Mouse (Mus musculus): ENCODE data around the gene Sord.
A peak's percentile ranks its signal among the peaks of the same experiment; 100 is the strongest.

Sord gene

DNA sequence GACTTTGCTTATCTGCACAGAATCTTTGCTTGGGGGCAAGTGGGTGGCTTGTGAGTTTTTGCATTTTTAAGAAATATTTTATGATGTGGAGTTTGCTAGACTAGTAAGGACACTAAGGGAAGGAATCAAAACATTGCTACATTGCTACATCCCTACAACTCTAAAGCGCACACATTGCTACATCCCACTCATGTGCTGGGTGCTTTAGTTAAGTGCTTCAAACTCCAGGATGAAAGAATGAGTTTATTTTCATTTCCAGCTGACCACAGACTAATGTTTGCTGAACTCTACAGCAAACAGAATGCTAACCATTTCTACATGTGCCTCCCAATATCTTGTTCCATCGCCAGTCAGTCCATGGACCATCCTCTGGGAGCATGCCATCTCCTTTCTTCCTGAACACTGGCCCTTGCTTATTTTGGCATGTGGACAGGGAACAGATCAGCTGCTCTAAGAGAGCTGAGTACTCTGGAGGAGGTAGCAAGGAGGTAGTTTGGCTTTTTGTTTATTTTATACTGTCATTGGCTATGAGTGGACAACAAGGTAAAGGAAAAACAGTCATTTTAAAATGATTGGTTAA, 3.4 kb downstream of the Sord start:
- no peak for DNase-seq (ENCODE audit: extremely low spot score)

DNA sequence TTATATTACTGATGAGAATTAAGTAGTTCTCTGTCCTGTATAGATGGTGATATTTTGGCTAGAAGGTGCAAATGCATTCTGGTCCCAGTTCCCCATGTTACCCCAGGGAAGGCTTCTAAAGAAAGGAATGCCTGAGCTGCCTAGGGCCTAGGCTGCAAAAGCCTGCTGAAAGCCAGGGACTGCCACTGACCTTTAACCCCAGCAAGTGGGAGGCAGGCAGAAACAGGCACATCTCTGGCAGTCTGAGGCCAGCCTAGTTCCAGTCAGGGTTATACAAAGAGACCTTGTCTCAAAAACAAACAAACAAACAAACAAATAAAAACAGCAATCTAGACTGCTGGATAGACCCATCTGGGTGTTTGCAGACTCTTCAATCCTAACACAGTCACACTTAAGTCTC, 6.2 kb downstream of the Sord start:
- DNase-seq (ENCODE audit: extremely low spot score), result no peak

DNA sequence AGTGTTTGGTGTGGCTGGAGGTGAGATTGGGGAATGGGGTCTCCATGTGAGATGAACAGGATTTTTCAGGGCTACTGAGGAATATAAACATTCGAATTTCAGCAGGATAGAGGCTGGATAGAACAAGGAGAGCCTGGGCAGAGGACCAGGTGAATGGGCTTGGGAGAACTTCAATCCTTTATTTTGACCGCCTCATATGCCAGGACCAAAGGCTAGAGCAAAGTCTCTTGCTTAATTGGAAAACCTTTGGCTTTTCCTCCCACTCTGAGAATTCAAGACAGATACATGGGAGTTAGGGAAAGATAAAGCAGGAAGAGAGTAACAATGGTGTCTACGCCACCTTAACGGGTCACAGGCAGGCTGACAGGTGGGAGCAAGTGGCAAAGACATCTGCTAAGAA, 6.7 kb downstream of the Sord start:
- no peak for DNase-seq (ENCODE audit: extremely low spot score)

DNA sequence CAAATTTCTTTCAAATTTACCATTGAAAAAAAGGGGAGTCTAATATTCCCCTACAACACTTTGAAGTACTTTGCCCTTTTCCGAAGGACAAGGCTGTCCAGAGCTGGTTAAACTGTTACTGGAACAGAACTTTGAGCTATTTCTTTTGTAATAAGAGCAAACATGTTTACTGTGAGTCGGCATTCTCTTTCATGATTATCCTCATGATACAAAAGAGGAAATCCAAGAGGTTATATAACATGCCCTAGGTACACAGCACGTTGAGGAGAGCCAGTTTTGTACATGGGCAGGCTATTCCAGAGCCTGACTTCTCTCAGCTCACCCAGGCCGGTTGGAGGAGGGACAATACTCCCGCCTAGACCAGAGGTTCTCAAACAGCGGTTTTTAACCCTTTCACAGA, 7.4 kb downstream of the Sord start:
- no peak for DNase-seq (ENCODE audit: extremely low spot score)

DNA sequence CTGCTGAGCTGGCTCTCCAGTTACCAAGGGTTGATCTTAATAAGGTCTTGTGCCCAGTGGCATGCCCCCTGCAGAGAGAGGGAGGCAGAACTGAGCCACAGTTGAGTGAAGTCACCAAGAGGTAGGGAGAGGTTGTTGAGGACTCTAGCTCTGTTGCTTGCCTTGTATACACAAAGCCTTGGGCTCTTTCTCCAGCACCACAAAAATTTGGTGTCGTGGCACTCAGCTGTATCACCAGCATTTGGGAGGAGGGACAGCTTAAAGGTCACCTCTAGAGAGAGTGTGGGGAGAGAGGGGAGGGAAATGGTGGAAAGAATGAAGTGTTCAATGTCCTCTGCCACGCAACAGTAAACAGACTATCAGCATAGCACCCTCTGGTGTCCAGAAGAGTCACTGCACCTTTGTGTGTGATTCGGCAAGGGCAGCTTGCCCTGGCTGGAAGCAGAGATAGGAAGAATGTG, 9.2 kb downstream of the Sord start:
- peak; percentile 72 for DNase-seq (ENCODE audit: extremely low spot score)

DNA sequence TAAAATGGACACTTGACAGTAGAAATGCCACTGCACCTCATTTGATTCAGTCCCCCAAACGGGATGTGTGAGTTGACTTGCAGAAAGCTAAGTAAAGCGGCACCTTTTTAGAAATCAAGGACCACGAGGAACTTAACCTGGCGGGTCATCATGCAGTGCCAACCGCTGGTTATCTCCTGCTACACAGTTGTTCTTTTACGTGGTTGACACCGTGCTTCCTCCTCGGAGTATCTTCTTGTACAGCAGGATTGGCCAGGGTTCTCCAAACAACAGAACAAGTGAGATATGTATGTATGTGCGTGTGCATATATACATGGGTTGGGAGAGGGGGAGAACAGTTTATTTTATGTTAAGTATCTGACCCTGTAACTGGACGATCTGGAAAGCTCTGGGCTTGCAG, 13.2 kb downstream of the Sord start:
- no peak for DNase-seq (ENCODE audit: extremely low spot score)

DNA sequence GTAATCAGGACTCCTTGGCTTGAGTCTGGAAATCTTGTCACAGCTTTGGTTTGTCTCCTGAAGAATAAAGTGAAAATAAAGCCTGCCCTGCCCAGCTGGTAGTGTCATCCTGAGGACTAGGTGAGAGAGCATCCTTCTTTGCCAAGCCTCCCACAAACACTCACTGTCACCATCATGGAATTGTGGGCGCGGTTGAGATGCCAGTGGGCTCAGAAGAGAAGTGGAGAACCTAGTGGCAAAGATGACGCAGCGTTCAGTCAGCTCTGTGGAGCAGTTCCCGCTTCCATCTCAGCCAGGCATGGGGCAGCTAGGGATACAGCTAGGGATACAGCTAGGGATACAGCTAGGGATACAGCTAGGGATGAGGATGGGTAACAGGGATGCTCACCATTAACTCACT, 21.4 kb downstream of the Sord start:
- no peak for DNase-seq (ENCODE audit: extremely low spot score)

DNA sequence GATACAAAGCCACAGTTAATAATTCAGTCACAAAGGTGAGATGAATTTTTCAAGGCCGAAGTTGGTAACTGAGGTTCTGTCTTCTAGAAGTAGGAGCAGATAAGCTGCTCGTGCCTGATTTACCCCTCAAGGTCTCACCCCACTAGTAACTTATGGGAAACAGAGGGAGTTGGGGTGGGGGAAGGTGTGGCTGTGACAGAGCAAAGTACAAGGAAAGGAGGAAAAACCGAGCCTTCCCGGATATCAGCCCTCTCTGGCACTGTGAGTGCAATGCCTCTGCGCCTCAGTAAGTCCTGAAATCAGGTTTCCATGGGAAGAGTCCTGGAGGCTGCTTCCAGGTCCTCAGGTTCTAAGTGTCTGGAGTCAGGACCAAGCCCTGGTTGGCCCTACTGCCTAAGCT, 26.2 kb downstream of the Sord start:
- no peak for DNase-seq (ENCODE audit: extremely low spot score)

DNA sequence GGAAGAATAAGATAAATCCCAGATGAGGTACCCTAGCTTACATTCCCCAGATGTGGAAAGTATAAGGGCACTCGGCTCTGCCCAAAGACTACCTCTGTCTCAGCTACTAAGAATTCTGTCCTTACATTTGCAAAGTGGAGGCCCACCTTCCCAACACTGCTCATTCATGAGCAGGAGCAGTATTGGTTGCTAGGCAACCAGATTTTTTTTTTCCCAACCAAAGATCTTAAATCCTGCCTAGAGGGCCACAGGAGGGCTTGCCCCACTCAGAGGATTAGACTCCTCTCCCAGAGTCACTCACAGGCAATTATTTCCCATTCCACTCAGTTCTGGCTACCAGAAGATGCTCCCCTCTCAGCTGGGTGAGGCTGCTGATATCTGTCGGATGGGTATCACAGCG, 30.1 kb downstream of the Sord start:
- DNase-seq (ENCODE audit: extremely low spot score), result peak; percentile 34

DNA sequence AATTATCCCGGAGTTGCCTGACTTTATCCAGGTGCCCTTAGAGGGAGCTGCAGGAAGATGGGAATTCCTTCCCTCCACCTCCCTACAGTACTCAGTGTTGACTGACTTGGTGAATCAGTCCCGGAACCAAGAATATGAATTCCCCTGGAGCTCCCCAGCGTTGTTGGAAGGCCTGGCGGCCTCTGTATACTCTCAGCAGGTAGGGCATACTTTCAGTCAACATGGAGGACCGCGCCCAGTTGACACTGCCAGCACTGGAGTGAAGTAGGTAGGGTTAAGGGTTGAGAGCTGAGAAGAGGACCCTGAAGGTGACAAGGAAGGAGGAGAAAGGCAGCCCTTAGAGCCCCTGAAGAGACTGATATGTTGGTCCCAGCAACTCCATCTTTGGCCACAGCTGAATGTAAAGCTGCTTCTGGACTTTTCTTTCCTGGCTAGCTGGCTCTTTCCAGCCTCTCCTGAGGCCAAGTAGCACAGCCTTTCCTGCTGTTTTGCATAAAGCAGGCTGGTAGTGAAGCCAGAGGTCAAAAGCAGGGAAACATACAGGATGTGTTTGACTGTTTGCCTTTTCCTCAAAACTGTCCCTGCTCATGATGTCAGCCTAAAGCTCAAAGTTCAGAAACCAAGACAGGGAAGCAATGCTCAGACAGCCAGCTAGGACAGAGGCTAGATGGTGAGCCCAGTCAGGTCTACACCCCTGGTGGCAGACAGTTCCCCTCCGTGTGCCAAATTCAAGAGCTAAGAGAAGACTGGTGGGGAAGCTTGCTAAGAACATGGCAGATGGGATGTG, 32.1 kb downstream of the Sord start:
- no peak for DNase-seq (ENCODE audit: extremely low spot score)

DNA sequence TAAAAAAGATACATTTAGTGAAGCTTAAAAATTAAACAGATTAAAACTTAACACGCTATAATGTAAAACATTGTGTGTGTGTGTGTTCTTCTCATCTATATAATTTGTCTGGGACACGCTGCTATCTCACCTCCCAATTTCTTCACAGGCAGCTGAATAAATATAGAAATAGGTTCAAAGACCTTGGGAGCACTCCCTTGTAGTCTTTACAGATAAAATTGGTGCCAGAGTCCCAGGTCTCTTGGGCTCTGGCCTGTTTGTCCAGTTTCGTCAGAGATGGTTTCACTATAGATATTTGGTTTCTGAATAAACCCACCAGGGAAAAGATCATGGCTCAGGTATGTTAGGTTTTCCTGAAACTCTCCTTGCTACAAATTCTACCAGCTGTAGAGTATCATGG, 44.2 kb downstream of the Sord start:
- no peak for DNase-seq (ENCODE audit: extremely low spot score)

DNA sequence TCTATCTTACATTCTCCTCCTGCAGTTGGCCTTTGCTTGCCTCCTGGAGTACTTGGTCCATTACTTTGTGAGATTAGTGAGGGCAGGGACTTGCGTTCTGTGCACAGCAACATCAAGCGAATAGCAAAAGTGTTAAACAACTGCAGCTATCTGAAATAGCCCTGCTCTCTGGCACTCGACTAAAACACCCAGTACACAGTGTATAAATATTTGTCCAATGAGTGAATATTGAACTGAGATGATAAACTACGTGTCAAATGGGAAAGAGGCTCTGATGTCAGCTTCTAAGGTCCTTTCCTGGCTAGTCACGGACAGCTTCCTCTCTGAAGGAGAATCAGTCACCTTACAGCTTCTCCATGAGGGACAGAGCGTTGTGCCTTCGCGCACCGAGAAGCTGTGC, 49.5 kb downstream of the Sord start:
- no peak for DNase-seq (ENCODE audit: extremely low spot score)

DNA sequence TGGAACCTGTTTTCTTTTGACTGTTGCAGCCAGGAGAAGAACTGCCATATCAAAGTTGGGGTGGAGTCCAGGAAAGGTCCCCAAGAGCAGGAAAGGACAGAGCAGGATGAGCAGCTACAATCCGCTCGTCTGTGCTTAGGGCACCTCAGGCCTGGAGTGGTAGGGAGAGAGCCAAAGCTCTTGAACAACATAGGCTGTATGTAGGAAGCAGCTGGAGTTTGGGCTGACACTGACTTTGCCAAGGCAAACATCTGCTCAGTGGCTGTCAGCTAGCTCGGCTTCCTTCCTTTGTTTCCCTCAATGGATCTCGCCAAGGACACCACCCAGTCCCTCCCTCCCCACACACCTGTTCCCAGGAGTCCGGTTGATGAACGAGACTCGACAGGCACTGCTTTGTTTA, 51.6 kb downstream of the Sord start:
- DNase-seq (ENCODE audit: extremely low spot score), result no peak

DNA sequence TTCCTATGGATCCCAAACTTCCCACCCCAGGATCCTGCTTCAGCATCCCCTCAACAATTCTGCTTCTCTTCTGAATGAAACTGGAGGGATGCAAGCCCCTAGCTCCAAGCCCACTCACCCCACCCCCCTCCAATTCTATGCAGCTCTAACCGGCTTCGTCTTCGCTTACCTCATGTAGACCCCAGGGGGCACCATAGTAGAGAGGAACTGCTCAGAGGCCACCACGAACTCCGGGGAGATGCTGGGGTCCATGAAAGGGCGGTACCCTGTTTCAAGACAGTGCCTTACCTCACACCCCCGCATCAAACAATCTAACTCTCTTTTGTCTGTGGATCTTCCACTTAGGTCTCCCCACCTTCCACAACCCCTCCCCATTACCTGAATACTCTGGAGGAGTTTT, 60.4 kb downstream of the Sord start:
- DNase-seq (ENCODE audit: extremely low spot score), result peak; percentile 4

DNA sequence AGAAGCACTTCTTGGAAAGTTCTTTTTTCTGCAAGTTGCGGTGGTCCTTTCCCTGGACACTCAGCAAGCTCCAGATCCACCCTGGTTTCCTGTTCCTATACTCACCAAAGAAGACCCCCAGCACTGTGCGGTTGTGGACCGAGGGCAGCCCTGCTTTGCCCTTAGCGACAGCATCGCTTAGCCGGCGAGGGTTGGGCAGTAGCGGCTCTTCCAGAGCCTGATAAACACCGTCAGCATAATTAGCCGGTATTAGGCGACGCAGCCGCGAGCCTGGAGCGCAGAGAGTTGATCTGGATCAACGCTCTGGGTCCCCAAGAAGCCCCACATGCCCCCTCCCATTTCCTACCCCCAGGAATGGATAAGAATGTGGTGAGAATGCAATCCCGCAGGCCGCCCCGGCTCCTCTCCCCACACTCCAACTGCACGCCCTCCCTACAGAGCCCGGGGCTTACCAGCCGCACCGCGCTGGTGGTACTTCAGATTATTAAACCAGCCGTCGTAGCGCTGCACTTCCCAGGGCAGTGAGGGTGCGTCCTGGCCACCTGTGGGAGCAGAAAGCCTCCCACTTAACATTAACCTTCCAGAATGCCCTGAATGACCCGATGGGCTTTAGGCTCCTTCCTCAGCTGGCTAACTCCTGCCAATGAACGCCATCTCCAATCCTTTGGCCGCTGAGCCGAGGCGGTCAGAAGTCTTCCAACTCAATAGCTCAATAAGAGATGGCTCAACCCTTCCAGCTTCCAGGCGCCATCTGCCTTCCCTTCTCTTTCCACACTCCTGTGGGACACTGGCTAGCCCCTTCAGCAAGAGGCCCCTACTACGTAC, 62.9 kb downstream of the Sord start:
- DNase-seq (ENCODE audit: extremely low spot score), result peak; percentile 36

DNA sequence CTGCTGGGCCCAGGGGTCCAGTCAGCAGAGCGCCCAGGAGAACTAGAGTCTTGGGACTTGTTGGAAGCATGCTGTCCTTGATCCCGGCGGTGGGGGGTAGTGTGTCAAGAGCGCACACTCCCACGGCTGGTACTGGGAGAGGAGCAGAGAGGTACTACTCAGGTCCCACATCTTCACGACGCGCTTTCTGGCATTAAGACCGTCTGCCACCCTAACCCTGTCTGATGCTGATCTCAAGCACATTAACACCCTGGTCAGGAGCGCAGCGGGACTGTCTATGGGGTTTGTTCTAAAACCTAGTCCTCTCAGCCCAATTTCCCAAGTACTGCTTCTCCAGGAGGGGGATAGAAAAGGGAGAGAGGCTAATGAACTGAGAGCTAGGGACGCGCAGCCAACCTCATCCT, 63.5 kb downstream of the Sord start, which contains the start of gene Duox2:
Gene Duox2 (minus strand): TSS at position 354 of the 404 bp plus-strand sequence.
- no peak for DNase-seq (ENCODE audit: extremely low spot score)

DNA sequence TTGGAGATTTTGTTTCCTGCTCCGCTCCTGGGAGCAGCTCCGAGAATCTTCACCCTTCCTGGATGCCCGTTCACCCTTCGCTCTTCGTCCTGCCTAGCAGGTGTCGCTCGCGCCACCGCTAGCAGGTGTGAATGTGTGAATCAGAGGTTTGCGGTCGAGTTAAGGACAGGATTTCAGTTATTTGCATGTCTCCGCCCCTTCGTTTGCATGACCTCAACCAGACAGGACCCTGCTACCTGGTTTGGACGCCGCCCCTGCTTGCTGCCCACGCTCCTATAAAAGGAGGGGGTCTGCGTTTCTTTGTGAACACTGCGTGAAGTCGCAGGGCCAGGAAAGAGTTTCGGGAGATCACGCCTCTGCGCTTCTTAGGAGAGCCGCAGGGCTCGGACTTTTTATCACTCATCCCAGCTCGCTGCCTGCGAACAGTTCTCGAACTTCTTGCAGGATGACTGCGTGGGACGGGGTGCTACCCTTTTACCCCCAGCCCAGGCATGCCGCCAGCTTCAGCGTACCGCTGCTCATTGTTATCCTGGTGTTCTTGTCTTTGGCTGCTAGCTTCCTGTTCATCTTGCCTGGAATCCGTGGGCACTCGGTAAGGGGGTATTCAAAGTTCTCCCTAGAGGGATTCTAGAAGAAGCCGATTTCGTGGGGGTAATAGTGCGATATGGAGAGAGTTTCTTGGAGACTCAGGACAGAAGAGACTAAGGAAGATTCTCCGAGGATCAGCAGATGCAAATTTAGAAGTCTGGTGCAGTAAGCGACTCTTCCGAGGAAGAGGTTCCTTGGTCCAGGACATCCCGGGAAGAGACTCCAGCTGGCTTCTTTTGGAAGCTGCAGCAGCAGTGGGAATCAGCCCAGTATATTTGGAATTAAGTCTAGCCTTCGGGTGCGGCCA, 64.3 kb downstream of the Sord start, which contains the start of gene Duoxa2:
Gene Duoxa2 (plus strand): TSS at position 305 of the 895 bp plus-strand sequence.
- DNase-seq (ENCODE audit: extremely low spot score), result peak; percentile 45

DNA sequence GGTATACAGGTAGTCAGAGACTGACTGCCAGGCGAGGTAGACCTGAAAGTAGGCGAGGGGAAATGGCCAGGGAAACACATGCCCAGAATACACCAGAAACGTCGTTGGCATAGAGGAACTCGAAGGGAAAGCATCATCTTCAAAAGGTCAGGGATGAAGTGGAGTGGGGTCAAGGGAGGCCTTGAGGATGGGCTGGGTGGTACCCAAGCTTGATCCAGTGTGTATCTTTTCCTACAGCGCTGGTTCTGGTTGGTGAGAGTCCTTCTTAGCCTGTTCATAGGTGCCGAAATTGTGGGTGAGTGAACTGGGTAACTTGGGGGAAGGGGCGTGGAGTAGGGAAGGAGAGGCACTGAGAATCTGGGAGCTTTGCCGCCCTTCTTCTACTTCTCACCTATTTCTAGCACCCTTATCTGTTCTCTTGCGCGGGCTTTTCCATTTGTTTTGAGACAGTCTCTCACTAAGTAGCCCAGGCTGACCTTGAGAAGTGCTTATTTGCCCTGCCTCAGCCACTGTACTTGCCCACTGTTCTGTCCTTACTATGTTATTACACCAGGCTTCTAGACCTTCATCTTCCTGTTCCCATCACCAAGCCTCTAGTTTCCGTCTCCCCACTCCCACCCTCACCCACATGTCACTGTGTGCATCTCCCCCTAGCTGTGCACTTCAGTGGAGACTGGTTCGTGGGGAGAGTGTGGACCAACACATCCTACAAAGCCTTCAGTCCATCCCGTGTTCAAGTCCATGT, 65.5 kb downstream of the Sord start:
- peak; percentile 11 for DNase-seq (ENCODE audit: extremely low spot score)

DNA sequence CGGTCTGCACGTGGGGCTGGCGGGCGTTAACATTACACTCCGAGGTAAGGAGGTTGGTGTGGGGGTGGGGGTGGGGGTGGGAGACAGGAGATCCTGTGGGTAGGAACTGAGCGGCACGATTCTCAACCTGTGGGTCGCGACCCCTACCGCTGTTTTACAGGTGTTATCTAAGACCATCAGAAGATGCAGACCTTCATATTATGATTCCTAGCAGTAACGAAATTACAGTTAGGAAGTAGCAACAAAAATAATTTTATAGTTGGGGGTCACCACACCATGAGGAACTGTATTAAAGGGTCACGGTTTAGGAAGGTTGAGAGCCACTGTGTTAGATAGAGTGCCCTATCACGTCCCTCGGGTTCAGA, 66.1 kb downstream of the Sord start:
- DNase-seq (ENCODE audit: extremely low spot score), result no peak

DNA sequence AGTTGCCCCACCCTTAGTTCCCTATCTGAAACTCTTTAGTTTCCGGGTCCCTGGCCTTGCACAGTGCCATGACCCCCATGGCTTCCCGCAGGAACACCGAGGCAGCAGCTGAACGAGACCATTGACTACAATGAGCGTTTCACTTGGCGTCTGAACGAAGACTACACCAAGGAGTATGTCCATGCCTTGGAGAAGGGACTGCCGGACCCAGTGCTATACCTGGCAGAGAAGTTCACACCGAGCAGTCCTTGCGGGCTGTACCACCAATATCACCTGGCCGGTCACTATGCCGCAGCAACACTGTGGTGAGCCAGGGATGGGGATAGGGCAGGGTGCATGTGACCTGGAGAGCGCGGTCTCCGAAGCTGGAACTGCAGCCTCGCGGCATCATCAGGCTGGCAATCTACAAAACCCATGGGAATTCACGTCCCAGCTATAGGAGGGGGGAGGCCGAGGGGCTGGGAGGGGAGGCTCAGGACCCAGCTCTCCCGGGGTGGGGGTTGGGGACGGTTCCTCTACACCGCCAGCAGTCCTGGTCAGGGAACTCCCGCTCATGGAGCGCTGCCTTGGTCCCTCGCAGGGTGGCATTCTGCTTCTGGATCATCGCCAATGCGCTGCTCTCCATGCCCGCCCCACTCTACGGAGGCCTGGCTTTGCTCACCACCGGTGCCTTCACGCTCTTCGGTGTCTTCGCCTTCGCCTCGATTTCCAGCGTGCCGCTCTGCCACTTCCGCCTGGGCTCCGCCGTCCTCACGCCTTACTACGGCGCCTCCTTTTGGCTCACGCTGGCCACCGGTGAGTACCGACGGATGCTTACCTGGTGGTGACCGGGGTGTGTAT, 66.8 kb downstream of the Sord start:
- peak; percentile 37 for DNase-seq (ENCODE audit: extremely low spot score)

Data from embryo, embryonic 9.5 days (tissue).